Mouse (Mus musculus): ENCODE results near the gene Fam198b.

DNA sequence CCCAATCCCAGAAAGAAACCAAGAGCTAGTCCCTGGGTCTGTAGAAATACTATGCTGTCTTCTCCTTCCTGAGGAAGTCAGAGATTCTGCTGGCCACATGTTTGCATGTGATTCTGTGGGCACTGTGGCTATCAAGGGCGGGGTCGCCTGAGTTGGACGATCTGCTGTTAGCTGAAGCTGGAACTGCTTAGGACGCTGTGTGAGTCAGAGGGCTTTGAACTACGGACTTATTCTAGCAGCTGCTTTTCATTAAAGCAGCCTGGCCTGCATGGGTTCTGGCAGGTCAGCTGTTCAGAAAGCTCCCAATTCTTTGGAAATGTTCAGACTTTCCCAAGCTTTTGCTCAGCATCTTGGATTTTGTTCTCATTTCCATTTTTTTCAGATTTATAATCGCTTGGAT is 51.9 kb downstream of the Fam198b start:
- TF ChIP-seq EP300 (IDR thresholded peaks at IDR 0.05; ENCODE audit: low read depth) (no peak), CTCF (IDR thresholded peaks at IDR 0.05; ENCODE audit: low read depth) (no peak)

Measured in liver, embryonic 14.5 days (tissue).